In the genomic region with DNA sequence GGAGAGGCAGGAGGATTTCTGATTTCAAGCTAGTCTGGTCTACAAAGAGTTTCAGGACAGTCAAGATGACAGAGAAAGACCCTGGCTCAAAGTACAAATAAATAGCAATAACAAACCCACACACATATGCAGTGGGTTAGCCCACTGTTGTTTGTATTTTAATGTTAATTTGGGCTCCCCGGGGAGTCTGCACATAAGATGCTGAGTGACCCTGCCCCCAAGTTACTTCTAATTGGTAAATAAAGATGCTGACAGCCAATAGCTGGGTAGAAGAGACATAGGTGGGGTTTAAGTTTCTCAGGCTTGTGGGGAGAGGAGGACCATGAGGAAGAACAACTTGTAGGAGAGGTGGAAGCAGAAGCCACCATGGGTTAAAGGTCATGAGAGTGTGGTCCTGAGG, we compare ENCODE assay signal across 33 mouse cellular contexts. TPM values are rescaled to one million over a fixed set of nuclear protein-coding genes. Genes with fewer than 3 reads are reported as not detected.
"Had no signal": no experiment of that assay in that cellular context is flagged by ENCODE, and none has a peak within 500 bp of the region (broad histone marks: within the 10 kb centered on the region; RNA-seq: fewer than 3 reads in every experiment).

No protein-coding gene starts in this region.

- ATAC-seq: forebrain, embryonic 13.5 days; forebrain, embryonic 14.5 days; forebrain, embryonic 15.5 days; forebrain, embryonic 16.5 days; forebrain, postnatal 0 days had no signal

- H3K9ac ChIP-seq: embryonic facial prominence, embryonic 12.5 days; embryonic facial prominence, embryonic 13.5 days; embryonic facial prominence, embryonic 15.5 days; forebrain, embryonic 12.5 days; forebrain, embryonic 13.5 days; forebrain, embryonic 15.5 days; forebrain, postnatal 0 days had no signal

- DNase-seq: cerebellum, adult 9-11 months; cerebellum, postnatal 10 days; cerebellum, postnatal 14 days; cerebellum, postnatal 25 days; cerebellum, postnatal 36 days; embryo, embryonic 11 days; forebrain, postnatal 0 days; gastrocnemius, adult 2 months; gastrocnemius, postnatal 10 days; gastrocnemius, postnatal 14 days; gastrocnemius, postnatal 25 days; gastrocnemius, postnatal 36 days; heart, adult 11 months; heart, adult 18-20 months; heart, adult 2 months had no signal

- H3K4me2 ChIP-seq: embryonic facial prominence, embryonic 12.5 days; embryonic facial prominence, embryonic 13.5 days; embryonic facial prominence, embryonic 15.5 days; forebrain, embryonic 12.5 days; forebrain, embryonic 13.5 days; forebrain, embryonic 15.5 days had no signal

- H3K4me3 ChIP-seq: embryonic facial prominence, embryonic 10.5 days; embryonic facial prominence, embryonic 12.5 days; embryonic facial prominence, embryonic 13.5 days; embryonic facial prominence, embryonic 15.5 days; erythroblast, embryonic 14.5 days; forebrain, embryonic 10.5 days; forebrain, embryonic 12.5 days; forebrain, embryonic 13.5 days; forebrain, embryonic 15.5 days; gastrocnemius, adult 2 months; heart, adult 2 months had no signal

- H3K27me3 ChIP-seq: embryonic facial prominence, embryonic 12.5 days; embryonic facial prominence, embryonic 13.5 days; embryonic facial prominence, embryonic 15.5 days; forebrain, embryonic 12.5 days; forebrain, embryonic 13.5 days; forebrain, embryonic 15.5 days had no signal

- H3K9me3 ChIP-seq: embryonic facial prominence, embryonic 12.5 days; forebrain, embryonic 12.5 days; forebrain, embryonic 15.5 days had no signal

- H3K27ac ChIP-seq: embryonic facial prominence, embryonic 10.5 days; embryonic facial prominence, embryonic 12.5 days; embryonic facial prominence, embryonic 13.5 days; embryonic facial prominence, embryonic 15.5 days; forebrain, embryonic 10.5 days; forebrain, embryonic 12.5 days; forebrain, embryonic 13.5 days; forebrain, embryonic 15.5 days; gastrocnemius, adult 2 months; heart, adult 2 months had no signal

- H3K4me1 ChIP-seq: embryonic facial prominence, embryonic 10.5 days; embryonic facial prominence, embryonic 12.5 days; embryonic facial prominence, embryonic 13.5 days; embryonic facial prominence, embryonic 15.5 days; forebrain, embryonic 10.5 days; forebrain, embryonic 12.5 days; forebrain, embryonic 13.5 days had no signal

RNA-seq across cellular contexts. Expression of a gene that starts 20.0 kb away (rescaled TPM):
- total RNA-seq: common myeloid progenitor, adult 5-6 weeks; gastrocnemius, adult 18-20 months; gastrocnemius, postnatal 10 days; gastrocnemius, postnatal 25 days; gastrocnemius, postnatal 36 days; gastrocnemius, postnatal 4 days; granulocyte monocyte progenitor cell, adult 5-6 weeks; heart, adult 18-20 months; heart, adult 2 months had no signal
- polyA plus RNA-seq: embryonic facial prominence, embryonic 10.5 days; embryonic facial prominence, embryonic 11.5 days; embryonic facial prominence, embryonic 12.5 days; embryonic facial prominence, embryonic 13.5 days; embryonic facial prominence, embryonic 14.5 days; embryonic facial prominence, embryonic 15.5 days; erythroblast, embryonic 14.5 days; forebrain, embryonic 10.5 days; forebrain, embryonic 12.5 days; forebrain, embryonic 13.5 days; forebrain, embryonic 14.5 days; forebrain, embryonic 15.5 days; forebrain, embryonic 16.5 days; forebrain, postnatal 0 days; gonadal fat pad, adult 2 months; heart, adult 2 months had no signal

RNA-seq across cellular contexts. Expression of a gene that starts 45.6 kb away (rescaled TPM):
- polyA plus RNA-seq: erythroblast, embryonic 14.5 days had no signal
